Mouse (Mus musculus) limb, embryonic 12.5 days (tissue): ENCODE results near the gene Wee2. TPM values are rescaled to one million over a fixed set of nuclear protein-coding genes. Genes with fewer than 3 reads are reported as not detected.

Experiments
- ATAC-seq: fragments of 200-750 bp; cut with Nextera tagmentation; 2 replicates; pipeline ENCODE4 v1.8.0; 2017; ENCODE audit warnings: low read depth, moderate TSS enrichment; ENCODE audit not compliant: insufficient number of reproducible peaks, insufficient read depth, low FRiP score, low TSS enrichment
- H3K27ac ChIP-seq: fragments of 300-500 bp; sonication (generic); 2 replicates; pipeline ENCODE4 v1.5.1; 2016; ENCODE audit warnings: mild to moderate bottlenecking, moderate library complexity
- H3K27me3 ChIP-seq: fragments of 300-500 bp; sonication (generic); 2 replicates; pipeline ENCODE4 v1.6.1; 2016; ENCODE audit warnings: mild to moderate bottlenecking, moderate library complexity
- H3K36me3 ChIP-seq: fragments of 300-500 bp; sonication (generic); 2 replicates; pipeline ENCODE4 v1.6.1; 2016; ENCODE audit warnings: mild to moderate bottlenecking, moderate library complexity
- H3K4me1 ChIP-seq: fragments of 300-500 bp; sonication (generic); replicated peaks from 2 replicates; pipeline ENCODE4 v1.6.1; 2016
- H3K4me2 ChIP-seq: fragments of 300-500 bp; sonication (generic); 2 replicates; pipeline ENCODE4 v1.6.1; 2016; ENCODE audit warnings: mild to moderate bottlenecking, moderate library complexity
- H3K4me3 ChIP-seq: fragments of 300-500 bp; sonication (generic); replicated peaks from 2 replicates; pipeline ENCODE4 v1.5.1; 2016; ENCODE audit warnings: mild to moderate bottlenecking
- H3K9ac ChIP-seq: fragments of 300-500 bp; sonication (generic); replicated peaks from 2 replicates; pipeline ENCODE4 v1.6.1; 2016; ENCODE audit warnings: mild to moderate bottlenecking, moderate library complexity
- H3K9me3 ChIP-seq: fragments of 300-500 bp; sonication (generic); 2 replicates; pipeline ENCODE4 v1.6.1; 2016; ENCODE audit warnings: mild to moderate bottlenecking, moderate library complexity
- WGBS: fragments of 180-500 bp; shearing (Covaris S2); methylation state at CpG from one replicate; pipeline ENCODE4 v1.1.7; 2016; 5-methylcytosine and 5-hydroxymethylcytosine counted together
- polyA plus RNA-seq: library from polyadenylated mRNA; unstranded; fragments of >200 nt; fragmentation: Nextera tagmentation; extraction: Ambion mirVana; gene quantifications from 2 replicates; pipeline ENCODE4 v1.2.1, GENCODE M21; 2016

Wee2 gene
- polyA plus RNA-seq, 1 experiment from 2014 or later, result not detected

DNA sequence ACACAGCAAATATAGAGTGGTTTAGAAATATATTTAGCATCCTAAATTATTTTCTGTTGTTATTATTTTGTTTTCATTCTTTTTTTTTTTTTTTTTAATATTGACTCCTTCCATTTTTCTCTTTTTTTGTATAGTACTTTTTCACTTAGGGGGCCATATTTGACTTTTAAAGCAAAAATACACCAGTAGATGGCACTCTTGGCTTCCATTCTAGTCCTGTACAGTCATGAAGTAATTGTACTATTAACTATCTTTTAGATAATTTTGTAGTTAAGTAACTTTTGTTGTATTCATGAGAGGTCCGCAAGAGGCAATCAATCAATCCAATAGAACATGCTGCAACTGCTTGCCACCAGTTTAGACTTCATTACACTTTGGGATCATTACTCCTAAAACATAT, 40.8 kb downstream of the Wee2 start:
- H3K9me3 ChIP-seq, result no peaks in the 10 kb centered on the region
- H3K4me3 ChIP-seq, result no peak overlapping the region
- no peaks in the 10 kb centered on the region for H3K4me1 ChIP-seq
- no peak overlapping the region for H3K27ac ChIP-seq
- H3K27me3 ChIP-seq, result no peaks in the 10 kb centered on the region
- H3K4me2 ChIP-seq, result no peak overlapping the region
- H3K36me3 ChIP-seq, result peaks cover 72% of the 10 kb centered on the region
- ATAC-seq, result no peak
- no peak overlapping the region for H3K9ac ChIP-seq
- 93% methylated on average over 1 of the region's 1 CpGs for WGBS

DNA sequence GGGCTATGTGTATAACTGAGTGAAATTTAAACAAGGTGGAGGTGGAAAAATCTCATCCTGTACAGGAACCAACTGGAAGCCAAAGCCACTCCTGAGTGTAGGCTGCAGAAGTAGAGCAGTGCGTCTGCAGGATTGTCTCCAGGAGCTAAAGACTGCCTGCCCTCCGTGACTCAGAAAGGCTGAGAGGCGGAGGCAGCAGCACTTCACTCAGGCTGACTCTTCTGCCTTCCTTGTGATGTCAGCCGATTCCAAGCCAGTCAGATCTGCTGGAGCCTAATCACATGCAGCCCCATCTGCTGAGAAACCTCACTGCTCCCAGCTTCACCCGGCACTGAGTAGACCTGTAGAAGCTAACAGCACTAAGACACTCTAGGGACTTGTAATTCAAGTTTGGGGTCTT, 43.4 kb downstream of the Wee2 start:
- Histone ChIP-seq H3K27me3 (no peaks in the 10 kb centered on the region), H3K4me2 (no peak overlapping the region), H3K9ac (no peak overlapping the region), H3K4me1 (no peaks in the 10 kb centered on the region), H3K9me3 (no peaks in the 10 kb centered on the region), H3K27ac (no peak overlapping the region), H3K4me3 (no peak overlapping the region), H3K36me3 (peaks cover 64% of the 10 kb centered on the region)
- no peak for ATAC-seq
- WGBS, result 94% methylated on average over 5 of the region's 5 CpGs

DNA sequence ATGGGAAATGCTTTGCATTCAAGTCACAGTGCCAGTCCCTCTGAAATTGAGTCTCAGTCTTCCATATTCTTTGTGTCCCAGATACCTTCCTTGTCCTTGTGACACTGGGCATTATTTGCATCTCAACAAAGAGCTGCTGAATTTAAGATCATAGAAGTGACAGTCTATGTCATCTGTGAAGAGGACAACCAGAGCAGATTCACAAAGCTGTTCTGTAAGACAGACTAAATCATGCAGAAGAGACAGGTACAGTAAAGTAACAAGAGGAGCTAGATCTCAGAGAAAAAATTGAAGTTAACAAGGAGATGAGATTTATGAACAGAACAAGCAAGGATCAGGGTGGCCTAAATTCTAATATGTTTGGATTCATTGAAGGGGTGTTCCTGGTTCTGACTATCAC, 52.0 kb downstream of the Wee2 start, which contains the start of gene Tas2r137:
Gene Tas2r137 (plus strand): TSS at position 301 of the 400 bp plus-strand sequence.
- H3K9ac ChIP-seq, result no peak within 1 kb of the TSS
- H3K4me1 ChIP-seq, result no peaks in the 10 kb centered on the region
- ATAC-seq, result no peak
- no peaks in the 10 kb centered on the region for H3K27me3 ChIP-seq
- H3K4me2 ChIP-seq, result no peak within 1 kb of the TSS
- H3K4me3 ChIP-seq, result no peak within 1 kb of the TSS
- 0 out of 2 replicates have a peak, but pooled peaks cover 3% of the 10 kb centered on the region for H3K36me3 ChIP-seq
- no peaks in the 10 kb centered on the region for H3K9me3 ChIP-seq
- H3K27ac ChIP-seq, result no peak within 1 kb of the TSS

DNA sequence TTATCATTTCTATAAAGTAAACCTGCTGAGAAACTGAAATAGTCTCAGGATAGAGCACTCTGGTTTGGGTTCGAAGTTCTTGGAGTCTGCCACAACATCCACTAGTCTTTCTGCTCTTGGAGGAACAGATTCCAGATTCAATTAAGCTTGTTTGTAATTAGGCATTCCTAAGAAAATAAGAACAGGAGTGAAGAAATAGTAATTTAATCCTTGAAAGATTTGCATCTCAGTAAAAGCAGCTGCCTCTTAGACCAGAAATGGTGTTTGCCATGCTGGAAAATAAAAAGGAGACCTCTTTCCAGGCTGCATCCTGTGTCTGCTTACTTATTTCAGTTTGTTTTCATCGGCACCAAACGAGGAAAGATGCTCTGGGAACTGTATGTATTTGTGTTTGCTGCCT, 54.3 kb downstream of the Wee2 start, which contains the start of gene Tas2r108:
Gene Tas2r108 (plus strand): TSS at position 301 of the 400 bp plus-strand sequence.
- H3K4me3 ChIP-seq, result no peak within 1 kb of the TSS
- no peaks in the 10 kb centered on the region for H3K27me3 ChIP-seq
- no peak within 1 kb of the TSS for H3K9ac ChIP-seq
- H3K36me3 ChIP-seq, result no peaks in the 10 kb centered on the region
- H3K4me1 ChIP-seq, result no peaks in the 10 kb centered on the region
- no peak for ATAC-seq
- no peaks in the 10 kb centered on the region for H3K9me3 ChIP-seq
- H3K4me2 ChIP-seq, result no peak within 1 kb of the TSS
- no peak within 1 kb of the TSS for H3K27ac ChIP-seq
- WGBS, result 92% methylated on average over 3 of the region's 3 CpGs

Other genes starting within 250 kb of the Wee2 start
- gene Agk, start 113.9 kb upstream of the Wee2 start, polyA plus RNA-seq, result 42.3 and 45.5 TPM in 2 replicates
- 14.5 and 14.8 TPM in 2 replicates for gene E330009J07Rik, start 3.0 kb upstream of the Wee2 start, polyA plus RNA-seq
- 197 and 204 TPM in 2 replicates for gene Ssbp1, start 32.3 kb downstream of the Wee2 start, polyA plus RNA-seq
- gene Tas2r137, start 52.1 kb downstream of the Wee2 start, polyA plus RNA-seq, result not detected in 2 replicates
- gene Tas2r108, start 54.4 kb downstream of the Wee2 start, polyA plus RNA-seq, result not detected in 2 replicates
- gene Prss37, start 80.4 kb downstream of the Wee2 start, polyA plus RNA-seq, result not detected in 2 replicates
- 0.21 TPM in 1 of 2 replicates, not detected in the other for gene Olfr461, start 116.0 kb downstream of the Wee2 start, polyA plus RNA-seq
- not detected in 2 replicates for gene Olfr460, start 130.4 kb downstream of the Wee2 start, polyA plus RNA-seq
- 0.43 and 0.92 TPM in 2 replicates for gene Clec5a, start 146.7 kb downstream of the Wee2 start, polyA plus RNA-seq
- gene Tas2r138, start 174.2 kb downstream of the Wee2 start, polyA plus RNA-seq, result not detected in 2 replicates
- not detected in 2 replicates for gene Mgam, start 189.7 kb downstream of the Wee2 start, polyA plus RNA-seq